Mouse (Mus musculus) heart, postnatal 0 days (tissue): Measurements from ENCODE around the gene Cybrd1.

ENCODE experiments used
- CTCF ChIP-seq: IDR thresholded peaks from 2 replicates; pipeline ENCODE4 v1.5.1; 2016; ENCODE audit warnings: antibody characterized with exemption, control low read depth, low read depth
- EP300 ChIP-seq: IDR thresholded peaks from 2 replicates; pipeline ENCODE4 v1.6.1; 2016; ENCODE audit warnings: antibody characterized with exemption, low read depth

GRCm38 (mm10) chr2:71140622-71141021 is 22.9 kb downstream of the Cybrd1 start:
- TF ChIP-seq EP300 = no peak
- no peak for TF ChIP-seq CTCF
